Mouse (Mus musculus): ENCODE results near the gene Flna.
A peak's percentile ranks its signal among the peaks of the same experiment; 100 is the strongest.
"Not testable (repeated sequence)": the region's sequence is repeated elsewhere in the genome, so short reads cannot be mapped to it uniquely, and the experiment has no call there.

Flna gene

DNA sequence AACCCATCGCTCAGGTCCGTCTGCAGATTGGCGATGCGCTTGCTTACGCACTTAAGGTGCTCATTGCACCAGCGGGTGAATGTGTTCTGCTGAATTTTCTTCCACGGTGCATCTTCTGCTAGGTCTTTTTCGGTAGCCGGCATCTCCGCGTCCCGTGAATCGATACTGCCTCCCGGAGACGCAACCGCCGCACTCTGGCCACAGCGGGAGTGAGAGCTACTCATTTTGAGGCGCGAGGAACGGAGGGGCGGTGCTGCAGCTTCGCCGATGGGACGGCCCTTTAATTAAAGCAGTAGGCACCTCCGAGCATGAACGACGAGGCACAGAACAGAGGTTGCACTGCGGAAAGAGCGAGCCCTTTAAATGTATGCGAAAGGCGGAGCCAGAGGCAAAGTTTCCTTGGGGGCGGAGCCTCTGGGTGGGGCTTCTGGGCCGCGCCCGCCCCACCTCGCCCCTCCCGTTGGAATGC is 3.4 kb downstream of the Flna start:
- peak; percentile 83 for DNase-seq (ENCODE audit: low spot score)

DNA sequence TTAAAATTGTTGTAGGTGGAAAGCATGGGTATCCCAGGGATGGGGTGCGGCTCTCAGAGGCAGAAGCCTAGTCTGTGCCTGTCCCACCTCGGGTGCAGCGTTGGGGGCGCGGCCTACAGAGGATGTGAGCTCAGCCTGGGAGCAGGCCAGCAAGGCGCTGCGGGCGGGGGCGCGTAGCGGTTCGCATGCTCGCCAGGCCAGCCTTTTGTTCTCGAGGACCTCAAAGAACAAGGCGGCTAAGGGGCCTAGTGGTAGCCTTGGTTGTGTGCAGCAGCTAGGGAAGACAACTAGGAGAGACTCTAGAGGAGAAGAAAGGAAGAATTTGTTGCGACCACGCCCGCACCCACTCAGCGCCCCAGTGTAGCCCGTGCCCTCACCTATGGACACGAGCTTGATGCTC is 3.9 kb downstream of the Flna start:
- DNase-seq (ENCODE audit: low spot score) = peak; percentile 80

DNA sequence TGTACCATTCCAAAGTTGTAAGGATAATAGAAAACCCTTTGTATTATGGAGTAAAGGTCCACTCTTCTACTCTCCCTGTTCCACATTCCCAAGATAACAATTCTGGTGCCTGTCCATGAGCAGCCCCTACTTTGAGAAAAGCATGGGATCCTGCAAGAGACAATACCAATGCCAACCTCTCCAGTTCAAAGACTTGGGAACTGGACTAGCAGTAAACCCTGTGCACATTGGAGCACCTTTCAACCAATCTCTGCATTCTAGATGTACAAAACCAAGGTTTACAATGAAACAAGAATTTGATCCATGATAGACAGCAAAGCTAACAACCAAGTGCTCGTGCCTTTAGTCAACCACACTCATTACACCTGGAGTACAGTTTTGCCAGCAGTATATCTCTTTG is 4.5 kb downstream of the Flna start:
- no peak for DNase-seq (ENCODE audit: low spot score)

DNA sequence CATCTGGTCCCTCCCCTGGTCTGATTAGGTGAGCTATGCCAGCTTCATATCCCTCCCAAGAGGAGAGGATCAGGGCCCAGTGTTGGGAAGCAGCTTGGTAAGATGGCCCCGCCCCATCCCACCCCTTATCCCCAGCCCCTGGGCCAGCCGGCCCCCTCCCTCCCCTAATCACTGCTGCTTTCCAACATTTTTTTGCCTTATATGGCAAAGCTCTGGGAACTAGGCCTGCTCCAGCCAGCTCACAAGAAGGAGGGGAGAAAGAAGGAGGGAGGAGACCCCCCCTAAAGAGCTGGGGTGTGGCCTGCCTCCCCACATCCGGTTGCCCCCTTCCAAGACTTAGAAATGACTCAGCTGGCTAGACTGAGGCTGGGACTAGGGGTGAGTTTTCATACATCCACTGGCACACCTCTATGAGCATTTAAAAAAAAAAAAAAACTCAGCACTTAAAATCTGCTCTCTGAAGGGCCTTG is 5.0 kb downstream of the Flna start:
- DNase-seq (ENCODE audit: low spot score) = peak; percentile 61

DNA sequence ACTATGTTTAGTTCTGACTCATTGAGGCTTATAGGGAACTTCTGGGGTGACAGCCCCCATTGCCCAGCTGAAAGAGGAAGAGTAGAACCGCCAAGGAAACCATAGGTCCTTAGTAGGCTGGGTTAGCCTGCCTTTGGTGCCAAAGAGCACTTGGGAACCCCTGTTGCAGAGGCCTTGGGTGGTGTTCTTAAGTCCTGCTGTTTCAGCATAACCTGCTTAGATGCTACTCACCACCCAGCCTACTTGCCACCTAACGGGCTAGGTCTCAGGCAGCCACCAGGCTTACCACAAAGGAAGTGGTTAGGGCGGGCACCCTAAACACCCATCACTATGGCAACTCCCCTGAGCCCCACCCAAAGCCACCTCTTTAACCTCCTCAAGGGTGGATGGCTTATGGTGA is 5.8 kb downstream of the Flna start:
- DNase-seq (ENCODE audit: low spot score) = no peak

DNA sequence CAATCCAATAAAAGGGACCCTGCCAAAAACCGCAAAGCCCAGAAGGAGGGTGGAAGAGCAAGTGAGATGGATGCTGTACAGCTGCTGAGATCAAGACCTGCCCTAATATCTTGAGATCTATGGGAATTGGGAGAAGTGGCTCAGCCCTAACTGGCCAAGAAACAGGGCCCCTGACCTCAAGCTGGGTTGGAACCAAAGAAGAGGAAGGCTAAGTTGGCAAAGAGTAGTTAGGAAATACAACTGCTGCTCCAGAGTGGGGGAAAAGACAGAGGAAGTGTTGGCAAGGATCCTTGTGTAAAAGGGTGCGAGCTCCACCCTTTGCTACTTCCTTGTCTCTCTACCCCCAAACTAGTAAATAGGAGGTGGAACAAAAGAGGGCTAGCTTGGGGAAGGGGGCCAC is 6.2 kb downstream of the Flna start:
- DNase-seq (ENCODE audit: low spot score) = no peak

DNA sequence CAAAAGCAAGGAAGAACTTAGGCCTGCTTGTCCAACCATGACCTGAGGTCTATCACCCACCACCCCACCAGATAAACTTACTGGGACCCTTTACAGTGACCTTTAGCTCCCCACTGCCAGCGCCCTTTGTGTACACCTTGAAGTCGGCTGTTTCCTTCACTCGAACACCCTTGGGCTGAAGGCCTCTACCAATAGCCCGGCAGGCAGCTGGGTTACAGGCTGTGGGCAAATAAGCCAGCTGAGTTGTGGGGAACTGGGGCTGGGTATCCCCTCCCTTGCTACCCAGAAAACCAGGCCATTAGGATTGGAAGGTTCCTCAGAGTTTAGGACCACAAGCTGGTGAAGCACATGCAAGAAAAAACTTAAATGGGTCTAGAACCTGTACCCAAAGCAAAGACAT is 9.3 kb downstream of the Flna start:
- no peak for DNase-seq (ENCODE audit: low spot score)

DNA sequence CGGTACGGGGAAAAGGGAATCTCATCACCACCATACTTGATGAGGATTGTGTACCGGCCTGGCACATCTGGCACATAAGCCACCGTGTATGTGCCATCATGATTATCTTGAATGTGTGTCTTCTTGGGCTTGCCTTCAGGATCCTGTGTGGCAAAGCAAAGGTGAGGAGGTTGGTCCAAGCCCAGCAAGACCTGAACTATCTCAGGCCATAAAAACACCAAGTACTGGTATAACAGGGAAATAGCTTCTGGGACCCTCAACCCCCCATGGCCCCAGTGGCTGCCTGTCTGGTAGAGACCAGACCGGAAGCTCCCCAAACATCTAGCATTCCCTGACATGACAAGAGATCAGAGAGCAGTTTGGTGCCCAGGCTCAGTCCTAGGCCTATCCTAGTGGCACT is 16.4 kb downstream of the Flna start:
- DNase-seq (ENCODE audit: low spot score) = no peak

DNA sequence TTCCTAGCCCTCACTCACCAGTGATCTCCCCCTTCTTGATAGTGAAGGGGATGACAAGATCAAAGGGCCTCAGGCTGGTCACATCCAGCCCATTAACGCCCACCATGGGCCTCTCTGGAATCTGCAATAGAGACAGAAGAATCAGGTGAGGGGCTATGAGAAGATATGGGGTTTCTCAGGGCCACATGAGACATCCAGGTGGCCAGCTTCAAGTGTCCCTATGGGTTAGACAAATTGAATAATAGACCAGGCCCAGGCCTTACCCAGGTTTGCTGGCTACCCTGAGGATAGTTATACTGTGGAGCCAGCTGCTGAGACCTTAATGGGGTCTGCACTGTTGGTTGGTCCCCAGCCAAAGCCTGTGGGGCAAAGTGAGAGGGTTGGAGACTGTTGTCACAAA is 19.6 kb downstream of the Flna start:
- DNase-seq (ENCODE audit: low spot score) = no peak

DNA sequence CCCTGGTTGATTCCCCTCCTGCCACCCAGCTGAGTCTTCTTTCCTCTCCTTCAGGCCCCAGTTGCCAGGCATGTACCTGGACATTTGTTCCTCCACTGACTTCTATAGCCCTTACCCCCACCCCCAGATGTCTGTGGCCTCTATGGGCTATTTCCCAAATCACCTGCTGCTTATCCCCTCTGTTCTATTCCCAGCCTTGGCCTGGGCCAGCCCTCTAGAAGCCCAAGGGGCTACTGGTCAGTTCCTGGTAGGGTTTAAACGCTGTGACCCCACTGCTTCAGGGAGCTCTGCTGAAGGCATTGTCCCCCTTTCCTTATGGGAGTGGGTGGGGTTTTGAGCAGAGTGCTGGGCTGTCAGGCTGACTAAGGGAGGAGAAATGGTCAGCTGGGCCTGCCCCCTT is 29.5 kb downstream of the Flna start:
- DNase-seq (ENCODE audit: low spot score) = not testable (repeated sequence)

DNA sequence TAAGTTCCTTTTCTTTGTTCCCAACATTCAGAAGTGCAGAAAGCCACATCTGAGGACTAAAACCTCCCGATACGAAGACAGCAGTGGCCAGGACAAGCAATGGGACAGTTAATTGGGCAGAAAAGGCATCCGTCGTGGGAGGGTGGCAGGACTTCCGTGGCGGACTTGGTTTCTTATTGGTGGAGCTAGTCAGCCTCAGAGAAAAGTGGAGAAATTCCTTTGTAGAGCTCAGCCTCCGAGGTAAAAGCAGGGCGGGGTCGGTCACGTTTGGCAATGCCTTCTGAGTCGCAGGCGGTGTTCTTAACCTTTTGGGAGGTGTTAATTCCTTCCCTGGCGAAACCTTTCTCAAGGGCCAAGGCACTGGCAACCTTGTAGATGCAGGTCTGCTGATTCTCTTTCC is 30.2 kb downstream of the Flna start:
- DNase-seq (ENCODE audit: low spot score) = no peak

DNA sequence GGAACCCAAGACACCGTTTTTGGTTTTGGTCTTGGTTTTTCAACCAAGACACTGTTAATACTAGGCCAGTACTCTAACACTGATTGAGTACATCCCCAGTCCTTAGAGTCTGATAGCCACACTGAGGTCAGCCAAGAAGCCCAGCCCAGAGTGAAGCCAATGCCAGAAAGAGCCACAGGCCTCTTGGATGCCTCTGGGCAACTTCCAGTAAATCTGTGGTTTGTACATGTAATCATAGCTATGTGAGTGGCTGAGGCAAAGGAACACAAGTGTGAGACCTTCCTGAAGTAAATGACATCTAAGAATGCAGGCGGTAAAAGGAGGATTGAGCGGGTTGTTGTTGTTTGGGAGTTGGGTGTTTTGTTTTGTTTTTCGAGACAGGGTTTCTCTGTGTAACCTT is 31.1 kb downstream of the Flna start:
- DNase-seq (ENCODE audit: low spot score) = no peak

DNA sequence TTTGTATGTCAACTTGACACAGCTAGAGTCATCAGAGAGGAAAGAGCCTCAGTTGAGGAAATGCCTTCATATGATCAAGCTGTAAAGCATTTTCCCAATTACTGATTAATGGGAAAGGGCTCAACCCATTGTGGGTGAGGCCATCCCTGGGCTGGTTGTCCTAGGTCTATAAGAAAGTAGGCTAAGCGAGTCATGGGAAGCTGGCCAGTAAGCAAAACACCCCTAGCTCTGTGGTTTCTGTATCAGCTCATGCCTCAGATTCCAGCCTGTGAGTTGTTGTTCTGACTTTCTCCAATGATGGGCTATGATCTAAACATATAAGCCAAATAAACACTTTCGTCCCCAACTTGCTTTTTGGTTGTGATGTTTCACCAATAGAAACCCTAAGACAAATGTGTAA is 46.1 kb downstream of the Flna start:
- no peak for DNase-seq (ENCODE audit: low spot score)

DNA sequence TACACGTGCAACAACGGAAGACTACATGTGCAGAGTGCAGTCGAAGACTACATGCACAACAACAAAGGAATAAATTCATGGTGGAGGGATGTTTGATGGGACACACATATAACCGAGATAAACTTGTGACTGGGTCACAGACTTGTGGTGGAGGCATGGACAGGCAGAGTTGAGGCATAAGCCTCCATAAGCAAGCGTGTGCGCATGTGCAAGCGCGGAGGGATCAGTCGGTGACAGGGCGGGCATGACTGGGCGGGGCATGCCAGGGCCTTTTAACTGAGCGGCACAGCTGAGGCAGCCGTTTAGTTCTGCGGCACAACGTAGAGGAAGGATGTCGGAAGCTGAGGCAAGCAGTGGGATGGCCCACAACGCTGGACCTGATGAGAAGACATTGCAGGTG is 72.7 kb downstream of the Flna start, which contains the start of gene Tktl1:
TSS of gene Tktl1 (plus strand) at position 301 of the 400 bp plus-strand sequence.
- DNase-seq (ENCODE audit: low spot score) = no peak

All from urinary bladder, postnatal 14 days (tissue).